Mouse (Mus musculus) embryonic facial prominence, embryonic 13.5 days (tissue): ENCODE results near the gene Slc28a3. TPM values are rescaled to one million over a fixed set of nuclear protein-coding genes. Genes with fewer than 3 reads are reported as not detected.

Experiments
- ATAC-seq: fragments of 200-750 bp; cut with Nextera tagmentation; 2 replicates; pipeline ENCODE4 v1.8.0; 2017; ENCODE audit warnings: low read depth; ENCODE audit not compliant: insufficient number of reproducible peaks, insufficient read depth, low FRiP score, low TSS enrichment
- H3K27ac ChIP-seq: fragments of 300-500 bp; sonication (generic); 2 replicates; pipeline ENCODE4 v1.5.1; 2015; ENCODE audit warnings: moderate library complexity, mild to moderate bottlenecking, inconsistent platforms
- H3K27me3 ChIP-seq: fragments of 300-500 bp; sonication (generic); 2 replicates; pipeline ENCODE4 v1.6.1; 2015; ENCODE audit warnings: mild to moderate bottlenecking, inconsistent platforms
- H3K36me3 ChIP-seq: fragments of 300-500 bp; sonication (generic); 2 replicates; pipeline ENCODE4 v1.6.1; 2015; ENCODE audit warnings: mild to moderate bottlenecking, inconsistent platforms
- H3K4me1 ChIP-seq: fragments of 300-500 bp; sonication (generic); 2 replicates; pipeline ENCODE4 v1.6.1; 2015; ENCODE audit warnings: inconsistent platforms
- H3K4me2 ChIP-seq: fragments of 300-500 bp; sonication (generic); 2 replicates; pipeline ENCODE4 v1.6.1; 2015; ENCODE audit warnings: moderate library complexity, mild to moderate bottlenecking, inconsistent platforms
- H3K4me3 ChIP-seq: fragments of 300-500 bp; sonication (generic); 2 replicates; pipeline ENCODE4 v1.5.1; 2015; ENCODE audit warnings: mild to moderate bottlenecking, inconsistent platforms
- H3K9ac ChIP-seq: fragments of 300-500 bp; sonication (generic); 2 replicates; pipeline ENCODE4 v1.6.1; 2015; ENCODE audit warnings: mild to moderate bottlenecking, inconsistent platforms
- H3K9me3 ChIP-seq: fragments of 300-500 bp; sonication (generic); 2 replicates; pipeline ENCODE4 v1.6.1; 2016; ENCODE audit warnings: inconsistent platforms
- WGBS: fragments of 180-500 bp; shearing (Covaris S2); methylation state at CpG from one replicate; pipeline ENCODE4 v1.1.7; 2015; ENCODE audit warnings: mixed read lengths; 5-methylcytosine and 5-hydroxymethylcytosine counted together
- polyA plus RNA-seq: library from polyadenylated mRNA; unstranded; fragments of >200 nt; fragmentation: Nextera tagmentation; extraction: Ambion mirVana; gene quantifications from 2 replicates; pipeline ENCODE4 v1.2.1, GENCODE M21; 2015

Gene Slc28a3
- polyA plus RNA-seq, 1 experiment from 2014 or later: 0.30 TPM

DNA sequence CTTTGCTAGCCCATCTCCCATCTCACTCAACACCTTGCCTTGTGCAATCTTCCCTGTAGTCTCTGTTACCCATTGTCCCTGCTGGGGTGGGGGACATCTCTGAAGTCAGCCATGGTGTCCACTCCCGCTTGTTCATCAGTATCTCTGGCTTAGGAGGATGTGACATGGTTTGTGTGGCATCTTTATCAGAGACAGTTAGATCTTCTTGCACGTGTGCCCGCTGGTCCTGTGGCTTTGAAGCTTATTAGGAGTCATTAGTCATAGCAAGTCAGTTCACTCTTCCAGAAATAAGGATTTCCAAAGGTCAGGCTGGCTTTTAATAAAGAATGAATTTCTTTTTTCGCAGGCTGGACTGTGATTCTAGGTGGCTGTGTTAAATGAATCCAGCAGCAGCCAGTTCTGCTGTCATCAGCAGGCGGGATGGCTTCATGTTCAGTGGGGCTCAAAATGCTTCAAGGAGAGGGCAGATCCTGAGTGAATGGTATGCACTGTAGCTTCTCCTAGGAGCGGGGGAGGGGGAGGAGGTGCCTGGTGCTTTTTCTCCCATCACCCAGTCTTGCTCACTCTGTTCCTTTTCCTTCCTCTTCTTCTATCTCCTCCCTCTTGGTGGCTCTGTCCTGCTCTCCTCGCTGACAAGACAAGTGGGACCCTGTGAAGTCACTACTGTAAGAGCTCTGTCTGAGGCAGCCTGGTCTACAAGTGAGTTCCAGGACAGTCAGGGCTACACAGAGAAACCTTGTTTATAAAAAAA lies 89.9 kb downstream of the Slc28a3 start:
- no peak for ATAC-seq
- Histone ChIP-seq H3K27ac (no peak overlapping the region), H3K4me3 (no peak overlapping the region), H3K4me1 (peaks cover 24% of the 10 kb centered on the region), H3K36me3 (no peaks in the 10 kb centered on the region), H3K4me2 (no peak overlapping the region), H3K9me3 (no peaks in the 10 kb centered on the region), H3K27me3 (peaks cover 8% of the 10 kb centered on the region), H3K9ac (no peak overlapping the region)
- WGBS: 58% methylated on average over 7 of the region's 7 CpGs

DNA sequence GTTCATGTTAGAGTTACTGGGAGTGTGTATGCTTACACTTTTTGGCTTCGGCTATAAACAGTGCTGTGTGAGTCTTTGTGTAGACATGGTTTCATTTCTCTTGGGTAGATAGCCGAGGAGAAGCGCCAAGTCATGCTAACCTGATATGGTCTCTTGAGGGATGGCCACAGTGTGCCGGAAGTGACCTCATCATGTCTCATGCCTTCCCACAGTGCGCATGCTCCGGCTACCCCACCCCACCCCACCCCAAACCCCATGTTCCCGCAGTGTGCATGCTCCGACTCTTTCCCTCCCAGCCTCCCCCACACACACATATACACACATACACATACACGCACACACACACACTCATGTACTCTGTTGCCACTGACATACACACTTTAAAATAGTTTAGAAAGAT lies 90.6 kb downstream of the Slc28a3 start:
- Histone ChIP-seq H3K4me3 (no peak overlapping the region), H3K9me3 (no peaks in the 10 kb centered on the region), H3K27ac (no peak overlapping the region), H3K4me2 (no peak overlapping the region), H3K27me3 (peaks cover 8% of the 10 kb centered on the region), H3K36me3 (no peaks in the 10 kb centered on the region), H3K4me1 (peaks cover 24% of the 10 kb centered on the region), H3K9ac (no peak overlapping the region)
- WGBS: 88% methylated on average over 9 of the region's 9 CpGs
- ATAC-seq: no peak

DNA sequence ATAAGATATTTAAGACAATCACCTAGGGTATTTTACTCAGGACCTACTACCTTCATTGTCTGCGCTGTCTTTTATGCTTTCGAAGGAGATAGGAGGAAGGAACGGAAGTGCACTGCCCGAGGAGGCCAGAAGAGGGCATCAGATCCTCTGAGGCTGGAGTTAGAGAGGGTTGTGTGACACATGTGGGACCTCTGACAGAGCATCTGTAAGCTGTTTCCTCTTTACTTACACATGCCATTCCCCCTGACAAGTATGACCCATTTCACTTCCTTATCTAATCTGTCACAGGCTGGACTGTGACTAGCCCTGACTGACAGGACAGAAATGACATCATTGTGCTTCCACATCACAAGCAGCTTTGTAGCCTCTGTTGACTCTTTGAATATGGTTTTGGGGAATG lies 94.4 kb downstream of the Slc28a3 start:
- H3K36me3 ChIP-seq: no peaks in the 10 kb centered on the region
- H3K4me3 ChIP-seq: no peak overlapping the region
- H3K9ac ChIP-seq: no peak overlapping the region
- H3K27me3 ChIP-seq: no peaks in the 10 kb centered on the region
- WGBS: 93% methylated on average over 4 of the region's 4 CpGs
- no peak overlapping the region for H3K27ac ChIP-seq
- H3K4me1 ChIP-seq: 0 out of 2 replicates have a peak, but pooled peaks cover 9% of the 10 kb centered on the region
- ATAC-seq: no peak
- H3K4me2 ChIP-seq: no peak overlapping the region
- H3K9me3 ChIP-seq: no peaks in the 10 kb centered on the region

DNA sequence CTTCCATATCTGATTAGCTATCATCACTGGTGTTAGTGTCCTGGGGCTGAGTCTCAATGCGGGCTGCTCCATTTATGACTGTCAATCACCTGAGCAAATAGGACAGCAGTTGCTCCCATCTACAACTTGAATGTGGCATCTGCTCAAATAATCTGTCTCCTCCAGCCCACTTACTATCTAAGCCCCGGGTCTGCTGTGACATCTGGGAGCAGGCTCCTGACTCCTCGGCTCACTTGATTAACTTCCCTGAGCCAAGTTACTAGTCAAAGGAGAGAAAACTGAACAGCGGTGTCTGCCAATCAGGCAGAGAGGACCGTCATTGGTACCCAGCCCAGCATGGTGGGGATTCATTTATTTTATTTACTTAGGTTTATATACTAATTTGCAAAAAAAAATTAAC lies 95.0 kb downstream of the Slc28a3 start:
- no peak overlapping the region for H3K4me2 ChIP-seq
- H3K36me3 ChIP-seq: no peaks in the 10 kb centered on the region
- 0 out of 2 replicates have a peak, but pooled peaks cover 5% of the 10 kb centered on the region for H3K4me1 ChIP-seq
- H3K9ac ChIP-seq: no peak overlapping the region
- no peak overlapping the region for H3K4me3 ChIP-seq
- 85% methylated on average over 5 of the region's 5 CpGs for WGBS
- ATAC-seq: no peak
- H3K9me3 ChIP-seq: no peaks in the 10 kb centered on the region
- no peak overlapping the region for H3K27ac ChIP-seq
- H3K27me3 ChIP-seq: no peaks in the 10 kb centered on the region

DNA sequence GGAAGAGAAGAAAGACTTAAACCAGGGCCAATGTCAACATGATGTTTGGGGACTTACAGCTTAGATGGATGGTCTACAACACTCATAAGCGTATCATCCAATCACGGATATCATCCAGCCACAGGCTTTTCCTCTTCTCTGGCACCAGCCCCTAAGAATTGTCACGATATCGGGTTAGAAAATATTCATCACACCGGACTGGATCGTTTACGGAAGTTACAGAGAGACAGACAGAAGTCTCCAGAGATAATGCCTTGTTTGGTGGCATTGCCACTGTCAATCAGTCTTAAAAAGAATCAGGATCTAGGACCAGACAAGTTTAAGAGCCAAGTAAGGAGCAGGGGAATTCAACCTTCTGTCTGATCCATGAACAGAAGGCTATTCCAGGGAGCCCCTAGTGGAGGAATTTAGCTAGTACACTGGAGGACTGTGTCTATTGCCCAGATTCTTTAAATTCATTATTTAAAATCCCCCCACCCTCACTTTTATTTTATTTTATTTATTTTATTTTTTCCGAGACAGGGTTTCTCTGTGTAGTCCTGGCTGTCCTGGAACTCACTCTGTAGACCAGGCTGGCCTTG lies 96.4 kb downstream of the Slc28a3 start:
- Histone ChIP-seq H3K4me1 (0 out of 2 replicates have a peak, but pooled peaks cover 4% of the 10 kb centered on the region), H3K4me2 (no peak overlapping the region), H3K4me3 (no peak overlapping the region), H3K27ac (no peak overlapping the region), H3K9ac (no peak overlapping the region), H3K9me3 (no peaks in the 10 kb centered on the region), H3K36me3 (no peaks in the 10 kb centered on the region), H3K27me3 (no peaks in the 10 kb centered on the region)
- ATAC-seq: no peak
- WGBS: 82% methylated on average over 8 of the region's 8 CpGs

DNA sequence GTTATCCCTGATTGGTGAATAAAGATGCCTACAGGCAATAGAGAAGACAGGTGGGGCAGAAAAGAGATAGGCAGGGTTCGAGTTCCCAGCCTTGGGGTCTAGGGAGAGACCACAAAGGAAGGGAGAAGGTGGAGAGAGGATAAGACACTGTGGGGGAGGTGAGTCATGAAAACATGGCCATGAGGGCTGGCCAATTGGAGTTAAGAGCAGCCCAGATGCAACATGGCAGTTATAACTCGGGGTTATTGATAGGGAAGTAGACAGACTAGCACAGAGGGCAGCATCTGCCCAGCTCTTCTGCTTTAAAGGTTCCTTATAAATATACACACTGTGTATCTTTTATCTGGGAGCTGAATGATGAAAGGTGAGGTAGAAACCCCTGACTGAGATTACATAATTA lies 98.8 kb downstream of the Slc28a3 start:
- H3K4me2 ChIP-seq: no peak overlapping the region

DNA sequence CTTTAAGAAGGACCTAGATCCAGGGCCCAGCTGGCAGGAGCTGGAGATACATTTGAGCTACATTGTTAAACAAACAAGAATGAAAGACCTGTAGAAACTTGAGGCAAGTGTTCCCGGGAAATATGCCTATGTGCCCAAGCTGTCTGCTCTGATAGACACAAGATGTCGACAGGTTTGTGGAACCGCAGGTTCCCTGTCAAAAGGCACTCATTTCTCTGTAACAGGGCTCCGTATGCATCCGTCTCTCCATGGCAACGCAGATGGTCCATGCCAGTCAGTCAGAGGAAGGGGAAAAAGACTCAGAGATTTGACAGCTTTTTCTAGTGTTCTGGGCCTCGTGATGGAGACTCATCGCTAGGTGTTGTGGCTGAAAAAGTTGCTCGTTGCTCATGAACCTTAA lies 99.4 kb downstream of the Slc28a3 start:
- no peak for ATAC-seq
- Histone ChIP-seq H3K9me3 (no peaks in the 10 kb centered on the region), H3K36me3 (no peaks in the 10 kb centered on the region), H3K27me3 (no peaks in the 10 kb centered on the region), H3K27ac (no peak overlapping the region), H3K4me2 (no peak overlapping the region), H3K4me1 (no peaks in the 10 kb centered on the region), H3K4me3 (no peak overlapping the region), H3K9ac (no peak overlapping the region)
- WGBS: 87% methylated on average over 9 of the region's 9 CpGs

More for the DNA sequence above, 98.8 kb downstream of the Slc28a3 start:
- H3K4me1 ChIP-seq: no peaks in the 10 kb centered on the region
- no peaks in the 10 kb centered on the region for H3K36me3 ChIP-seq
- WGBS: 66% methylated on average over 2 of the region's 2 CpGs
- no peak overlapping the region for H3K4me3 ChIP-seq
- no peak overlapping the region for H3K27ac ChIP-seq
- H3K27me3 ChIP-seq: no peaks in the 10 kb centered on the region
- H3K9ac ChIP-seq: no peak overlapping the region
- no peak for ATAC-seq
- H3K9me3 ChIP-seq: no peaks in the 10 kb centered on the region

DNA sequence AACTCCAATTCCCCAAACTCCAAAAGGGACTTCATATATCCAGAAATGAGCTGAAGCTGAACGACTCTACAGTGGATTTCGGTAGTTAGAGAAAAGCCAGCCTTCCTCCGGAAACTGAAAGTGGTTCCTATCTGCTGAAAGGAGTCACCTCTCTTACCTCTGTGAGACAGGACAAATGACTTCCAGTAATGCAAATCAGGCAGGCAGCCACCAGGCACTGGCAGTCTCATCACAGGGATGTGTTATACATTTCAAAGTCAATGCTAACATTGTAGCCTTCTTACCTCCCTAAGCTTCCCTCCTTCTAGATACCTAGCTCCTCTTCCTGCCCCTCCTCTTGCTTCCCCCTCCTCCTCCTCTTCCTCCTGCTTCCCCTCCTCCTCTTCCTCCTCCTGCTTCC lies 101.4 kb downstream of the Slc28a3 start:
- H3K27me3 ChIP-seq: no peaks in the 10 kb centered on the region
- H3K9ac ChIP-seq: no peak overlapping the region
- no peaks in the 10 kb centered on the region for H3K9me3 ChIP-seq
- H3K4me2 ChIP-seq: no peak overlapping the region
- no peaks in the 10 kb centered on the region for H3K4me1 ChIP-seq
- no peaks in the 10 kb centered on the region for H3K36me3 ChIP-seq
- WGBS: 54% methylated on average over 3 of the region's 3 CpGs
- no peak for ATAC-seq
- H3K27ac ChIP-seq: no peak overlapping the region
- no peak overlapping the region for H3K4me3 ChIP-seq

DNA sequence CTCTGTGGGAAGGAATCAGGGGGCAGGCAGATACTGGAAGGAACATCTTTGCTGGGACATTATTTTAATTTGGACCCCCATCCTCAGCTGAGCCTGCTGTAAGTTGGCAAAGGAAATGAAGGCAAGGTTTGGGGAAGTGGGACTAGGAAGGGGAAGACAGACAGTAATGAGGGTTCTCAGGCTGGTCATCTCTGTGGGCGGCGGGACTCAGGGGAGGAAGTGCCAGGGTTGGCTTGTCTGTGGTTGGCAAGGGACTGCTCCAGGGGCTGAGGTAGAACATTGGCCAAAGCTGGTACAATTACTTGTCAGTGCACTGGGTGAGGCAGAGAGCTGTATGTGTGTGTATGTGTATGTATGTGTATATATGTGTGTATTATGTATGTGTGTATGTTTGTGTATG lies 107.1 kb downstream of the Slc28a3 start:
- ATAC-seq: no peak
- WGBS: 78% methylated on average over 2 of the region's 2 CpGs

DNA sequence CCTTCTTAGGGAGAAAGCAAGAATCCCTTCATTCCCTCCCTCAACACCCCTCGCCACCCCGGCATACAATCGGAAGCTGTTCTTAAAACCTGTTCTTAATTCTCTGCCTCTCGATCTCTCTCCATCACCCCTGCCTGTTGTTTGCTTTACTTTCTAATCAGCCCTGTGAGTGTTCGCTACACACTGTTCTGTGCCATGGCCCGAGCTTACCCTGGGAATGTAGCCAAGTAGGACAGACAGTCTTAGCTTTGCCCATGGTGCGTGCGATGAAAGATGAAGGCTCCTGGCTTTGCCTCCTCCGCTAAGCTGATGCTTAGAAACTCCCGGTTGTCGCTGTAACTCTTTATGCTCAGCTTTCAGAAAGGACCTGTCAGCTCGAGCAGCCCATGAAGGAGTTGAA lies 112.9 kb downstream of the Slc28a3 start:
- H3K4me3 ChIP-seq: no peak overlapping the region
- 79% methylated on average over 12 of the region's 12 CpGs for WGBS
- H3K4me2 ChIP-seq: no peak overlapping the region
- no peaks in the 10 kb centered on the region for H3K27me3 ChIP-seq
- no peaks in the 10 kb centered on the region for H3K9me3 ChIP-seq
- H3K9ac ChIP-seq: no peak overlapping the region
- ATAC-seq: no peak
- no peaks in the 10 kb centered on the region for H3K36me3 ChIP-seq
- no peak overlapping the region for H3K27ac ChIP-seq
- 0 out of 2 replicates have a peak, but pooled peaks cover 7% of the 10 kb centered on the region for H3K4me1 ChIP-seq

More for the DNA sequence above, 107.1 kb downstream of the Slc28a3 start:
- Histone ChIP-seq H3K4me2 (no peak overlapping the region), H3K9me3 (no peaks in the 10 kb centered on the region), H3K36me3 (no peaks in the 10 kb centered on the region), H3K4me3 (no peak overlapping the region), H3K4me1 (no peaks in the 10 kb centered on the region), H3K27ac (no peak overlapping the region), H3K9ac (no peak overlapping the region), H3K27me3 (no peaks in the 10 kb centered on the region)
